In genomic region chr2:76442086-76442485, GRCm38 (mm10) we compare ENCODE assay signal across 11 mouse cellular contexts. TPM values are rescaled to one million over a fixed set of nuclear protein-coding genes. Genes with fewer than 3 reads are reported as not detected.
DNase-seq lines count a peak whose midpoint lies in the region; ATAC-seq and TF ChIP-seq lines count a peak whose summit lies in the region.
"Had no signal": no experiment of that assay in that cellular context is flagged by ENCODE, and none has a peak within 500 bp of the region (broad histone marks: within the 10 kb centered on the region; RNA-seq: fewer than 3 reads in every experiment).

No protein-coding gene starts in this region.

- 16% methylated on average over 3 of the region's 3 CpGs for WGBS in lung, postnatal 0 days
- WGBS in lung, adult 2 months = 27% methylated on average over 3 of the region's 3 CpGs
- WGBS in intestine, embryonic 14.5 days = 31% methylated on average over 3 of the region's 3 CpGs

- peak; percentile 56 for DNase-seq in lung, postnatal 0 days (ENCODE audit: low spot score)
- no peak for DNase-seq in lung, adult 2 months
- DNase-seq in heart, adult 8-10 months (ENCODE audit: low spot score) = peak; percentile 1
- DNase-seq in intestine, embryonic 14.5 days (ENCODE audit: low spot score) = no peak
- DNase-seq in retina, embryonic 14.5 days (ENCODE audit: low spot score) = peak; percentile 15
- DNase-seq in cerebellum, postnatal 25 days = no peak
- DNase-seq in kidney, adult 8-10 months = no peak
- no peak for DNase-seq in left cerebral cortex, postnatal 36 days (ENCODE audit: low spot score in 2 of 2)
- DNase-seq: liver, postnatal 0 days; right cerebral cortex, adult 18-20 months; thymus, postnatal 4 days had no signal

- TF ChIP-seq EP300 in lung, postnatal 0 days (IDR thresholded peaks at IDR 0.05) = 0 out of 2 replicates have a peak, but pooled peaks have one; percentile 21

- H3K36me3 ChIP-seq in lung, postnatal 0 days (ENCODE audit: insufficient read depth, low read length) = no peaks in the 10 kb centered on the region
- no peaks in the 10 kb centered on the region for H3K36me3 ChIP-seq in intestine, embryonic 14.5 days (ENCODE audit: control insufficient read depth, insufficient read depth, low read length)

- ATAC-seq in lung, postnatal 0 days = peak; percentile 58
- 0 out of 2 replicates have a peak, but pooled peaks have one; percentile 60 for ATAC-seq in intestine, embryonic 14.5 days (replicated peaks; ENCODE audit: low FRiP score, low TSS enrichment, low read depth)
- ATAC-seq: liver, postnatal 0 days had no signal

- H3K9me3 ChIP-seq in lung, postnatal 0 days (ENCODE audit: low read length) = no peaks in the 10 kb centered on the region
- no peaks in the 10 kb centered on the region for H3K9me3 ChIP-seq in intestine, embryonic 14.5 days (ENCODE audit: control insufficient read depth, low read length)

- no peak for TF ChIP-seq CTCF in lung, postnatal 0 days (IDR thresholded peaks at IDR 0.05)
- TF ChIP-seq CTCF in lung, adult 2 months (IDR thresholded peaks at IDR 0.05; ENCODE audit: insufficient read depth, low read length) = no peak

- H3K4me3 ChIP-seq in lung, postnatal 0 days (ENCODE audit: low read depth, low read length) = no peak overlapping the region
- H3K4me3 ChIP-seq in lung, adult 2 months (replicated peaks; ENCODE audit: extremely low read depth, low read depth, low read length) = no peak overlapping the region
- H3K4me3 ChIP-seq in intestine, embryonic 14.5 days (ENCODE audit: low read depth, low read length) = no peak overlapping the region

- H3K9ac ChIP-seq in lung, postnatal 0 days (replicated peaks; ENCODE audit: low read depth) = no peak overlapping the region
- H3K9ac ChIP-seq in intestine, embryonic 14.5 days (ENCODE audit: low read length) = no peak overlapping the region
- H3K9ac ChIP-seq: liver, postnatal 0 days had no signal

- intact Hi-C loops in left cerebral cortex, postnatal 36 days (cut with DNase I) = no loop called here

- no peak overlapping the region for H3K4me2 ChIP-seq in lung, postnatal 0 days (replicated peaks; ENCODE audit: low read depth, low read length)
- no peak overlapping the region for H3K4me2 ChIP-seq in intestine, embryonic 14.5 days (ENCODE audit: low read length)

- no peaks in the 10 kb centered on the region for H3K27me3 ChIP-seq in lung, postnatal 0 days (replicated peaks; ENCODE audit: insufficient read depth, low read length)
- no peaks in the 10 kb centered on the region for H3K27me3 ChIP-seq in intestine, embryonic 14.5 days (replicated peaks; ENCODE audit: control insufficient read depth, insufficient read depth, low read length)

- no peak for TF ChIP-seq POLR2A in lung, adult 2 months (IDR thresholded peaks at IDR 0.05; ENCODE audit: borderline replicate concordance, extremely low read depth, low read depth, low read length)

- H3K4me1 ChIP-seq in lung, postnatal 0 days (ENCODE audit: insufficient read depth, low read depth, low read length) = no peaks in the 10 kb centered on the region
- no peaks in the 10 kb centered on the region for H3K4me1 ChIP-seq in lung, adult 2 months (ENCODE audit: control insufficient read depth, insufficient read depth, low read length)
- no peaks in the 10 kb centered on the region for H3K4me1 ChIP-seq in intestine, embryonic 14.5 days (replicated peaks; ENCODE audit: control insufficient read depth, insufficient read depth, low read length)

- no peak overlapping the region for H3K27ac ChIP-seq in lung, postnatal 0 days (ENCODE audit: low read length)
- H3K27ac ChIP-seq in intestine, embryonic 14.5 days (ENCODE audit: low read depth) = no peak overlapping the region

RNA-seq across cellular contexts. Expression of gene Osbpl6, which starts 35.8 kb away (rescaled TPM):
- polyA plus RNA-seq in lung, postnatal 0 days (2015; fragmentation: Nextera tagmentation; extraction: Ambion mirVana) = 46.7 and 60.1 TPM in 2 replicates
- polyA plus RNA-seq in lung, adult 2 months (2012; rRNA removed) = 64.5 and 74.9 TPM in 2 replicates
- 10 to 100 TPM; 12.5 to 19.0 (median 17.0) TPM for total RNA-seq in heart, adult 8-10 months (2022)
- polyA plus RNA-seq in intestine, embryonic 14.5 days (2014; fragmentation: Nextera tagmentation; extraction: Ambion mirVana) = 8.9 and 10.9 TPM in 2 replicates
- total RNA-seq in left cerebral cortex, postnatal 36 days (2021) = 10 to 100 TPM; 43.0 to 60.1 TPM

Comparison
In these comparisons a context has a peak if more than half of its experiments do, and no peak if none do; other contexts are left out.
1. DNase-seq: peak in lung, postnatal 0 days (single experiment), heart, adult 8-10 months (single experiment) and retina, embryonic 14.5 days (single experiment); none in lung, adult 2 months (single experiment), intestine, embryonic 14.5 days (single experiment), cerebellum, postnatal 25 days (0 of 2), kidney, adult 8-10 months (0 of 2) and left cerebral cortex, postnatal 36 days (0 of 2).